Mouse (Mus musculus): Measurements from ENCODE around the gene Taf1b.

- TF ChIP-seq SIN3A (IDR thresholded peaks at IDR 0.05; ENCODE audit: low read length): no peak
- no peak for TF ChIP-seq MEF2A (IDR thresholded peaks at IDR 0.05; ENCODE audit: borderline replicate concordance, low read depth, low read length)
- TF ChIP-seq GABPA (IDR thresholded peaks at IDR 0.05; ENCODE audit: insufficient replicate concordance, low read depth, low read length): no peak
- no peak for TF ChIP-seq NELFE (IDR thresholded peaks at IDR 0.05; ENCODE audit: low read depth, low read length)
- TF ChIP-seq HCFC1 (IDR thresholded peaks at IDR 0.05; ENCODE audit: low read depth, low read length): no peak
- no peak for TF ChIP-seq POLR2A (IDR thresholded peaks at IDR 0.05; ENCODE audit: low read depth, low read length)
Observed at GRCm38 (mm10) chr12:24486882-24487281, 11.3 kb upstream of the Taf1b start.

Data from CH12.LX (cell line).